Mouse (Mus musculus) cerebellum, adult 8-10 months (tissue): ENCODE data around the gene Mettl24.

Experiments
- DNase-seq: peaks from one replicate; pipeline ENCODE4 v3.0.0; 2022

The Mettl24 gene

GRCm38 (mm10) chr10:40683092-40683867 lies at the start of gene Mettl24:
TSS of gene Mettl24 (plus strand) at chr10:40683282.
- peak; percentile 70 for DNase-seq

GRCm38 (mm10) chr10:40637331-40637730 lies 45.8 kb upstream of the Mettl24 start:
- no peak for DNase-seq

- DNase-seq = peak; percentile 73
These were observed 44.8 kb upstream of the Mettl24 start for GRCm38 (mm10) chr10:40638276-40638675.

GRCm38 (mm10) chr10:40638823-40639819 lies 44.0 kb upstream of the Mettl24 start:
- DNase-seq = peak; percentile 34

- no peak for DNase-seq
These were observed 42.7 kb upstream of the Mettl24 start for GRCm38 (mm10) chr10:40640406-40640805.

GRCm38 (mm10) chr10:40641901-40642300 lies 41.2 kb upstream of the Mettl24 start:
- peak; percentile 62 for DNase-seq

- no peak for DNase-seq
These were observed 40.0 kb upstream of the Mettl24 start for GRCm38 (mm10) chr10:40643126-40643525.

- no peak for DNase-seq
These were observed 38.6 kb upstream of the Mettl24 start for GRCm38 (mm10) chr10:40644456-40644855.

GRCm38 (mm10) chr10:40645346-40645745 lies 37.7 kb upstream of the Mettl24 start:
- no peak for DNase-seq

GRCm38 (mm10) chr10:40648776-40649175 lies 34.3 kb upstream of the Mettl24 start:
- DNase-seq = no peak

- no peak for DNase-seq
These were observed 33.4 kb upstream of the Mettl24 start for GRCm38 (mm10) chr10:40649634-40650033.

- DNase-seq = no peak
These were observed 31.4 kb upstream of the Mettl24 start for GRCm38 (mm10) chr10:40651676-40652075.

GRCm38 (mm10) chr10:40665270-40665669 lies 17.8 kb upstream of the Mettl24 start:
- no peak for DNase-seq

- DNase-seq = no peak
These were observed 16.1 kb upstream of the Mettl24 start for GRCm38 (mm10) chr10:40666943-40667342.

- no peak for DNase-seq
These were observed 14.4 kb upstream of the Mettl24 start for GRCm38 (mm10) chr10:40668640-40669039.

GRCm38 (mm10) chr10:40672587-40673296 lies 10.3 kb upstream of the Mettl24 start:
- no peak for DNase-seq

- no peak for DNase-seq
These were observed 9.8 kb upstream of the Mettl24 start for GRCm38 (mm10) chr10:40673297-40673665.

- DNase-seq = no peak
These were observed 8.9 kb upstream of the Mettl24 start for GRCm38 (mm10) chr10:40674151-40674550.

GRCm38 (mm10) chr10:40675921-40676320 lies 7.2 kb upstream of the Mettl24 start:
- no peak for DNase-seq

- no peak for DNase-seq
These were observed 4.6 kb upstream of the Mettl24 start for GRCm38 (mm10) chr10:40678477-40678876.

- DNase-seq = peak; percentile 14
These were observed 612 bp upstream of the Mettl24 start for GRCm38 (mm10) chr10:40682470-40682869.

GRCm38 (mm10) chr10:40683868-40684253 lies 779 bp downstream of the Mettl24 start:
- no peak for DNase-seq

GRCm38 (mm10) chr10:40684326-40684725 lies 1.2 kb downstream of the Mettl24 start:
- DNase-seq = no peak
